Mouse (Mus musculus) midbrain, embryonic 11.5 days (tissue): ENCODE data around the gene Cngb1. TPM values are rescaled to one million over a fixed set of nuclear protein-coding genes. Genes with fewer than 3 reads are reported as not detected.
A peak's percentile ranks its signal among the peaks of the same experiment; 100 is the strongest.

Experiments
- ATAC-seq: fragments of 200-750 bp; cut with Nextera tagmentation; 2 replicates; pipeline ENCODE4 v1.8.0; 2017; ENCODE audit warnings: moderate TSS enrichment, moderate library complexity; ENCODE audit not compliant: low FRiP score
- DNase-seq: peaks from one replicate; pipeline ENCODE4 v3.0.0; 2015; ENCODE audit warnings: low spot score; ENCODE audit errors: missing footprints
- H3K27ac ChIP-seq: fragments of 300-500 bp; sonication (generic); 2 replicates; pipeline ENCODE4 v1.5.1; 2014; ENCODE audit warnings: low read depth, low read length
- H3K27me3 ChIP-seq: fragments of 300-500 bp; sonication (generic); 2 replicates; pipeline ENCODE4 v1.6.1; 2014; ENCODE audit warnings: mild to moderate bottlenecking, low read length, moderate library complexity, mixed read lengths; ENCODE audit not compliant: control insufficient read depth, insufficient read depth
- H3K36me3 ChIP-seq: fragments of 300-500 bp; sonication (generic); 2 replicates; pipeline ENCODE4 v1.6.1; 2014; ENCODE audit warnings: mild to moderate bottlenecking, low read length, moderate library complexity, mixed read lengths; ENCODE audit not compliant: control insufficient read depth, insufficient read depth
- H3K4me1 ChIP-seq: fragments of 300-500 bp; sonication (generic); 2 replicates; pipeline ENCODE4 v1.6.1; 2014; ENCODE audit warnings: low read length; ENCODE audit not compliant: control insufficient read depth, insufficient read depth
- H3K4me2 ChIP-seq: fragments of 300-500 bp; sonication (generic); 2 replicates; pipeline ENCODE4 v1.6.1; 2014; ENCODE audit warnings: mild to moderate bottlenecking, moderate library complexity
- H3K4me3 ChIP-seq: fragments of 300-500 bp; sonication (generic); 2 replicates; pipeline ENCODE4 v1.5.1; 2014; ENCODE audit warnings: low read depth, low read length
- H3K9ac ChIP-seq: fragments of 300-500 bp; sonication (generic); 2 replicates; pipeline ENCODE4 v1.6.1; 2014; ENCODE audit warnings: low read length
- H3K9me3 ChIP-seq: fragments of 300-500 bp; sonication (generic); 2 replicates; pipeline ENCODE4 v1.6.1; 2016; ENCODE audit warnings: low read length; ENCODE audit not compliant: control insufficient read depth
- WGBS: fragments of 180-500 bp; shearing (Covaris S2); extraction: QIAGEN DNeasy Blood & Tissue Kit; methylation state at CpG from one replicate; pipeline ENCODE4 v1.1.7; 2014; 5-methylcytosine and 5-hydroxymethylcytosine counted together
- polyA plus RNA-seq: library from polyadenylated mRNA; unstranded; fragments of >200 nt; fragmentation: Nextera tagmentation; extraction: Ambion mirVana; gene quantifications from 2 replicates; pipeline ENCODE4 v1.2.1, GENCODE M21; 2014

Gene Cngb1
- polyA plus RNA-seq, 1 experiment from 2014 or later = 0.04 TPM

GRCm38 (mm10) chr8:95220571-95220998, 85.8 kb downstream of the Cngb1 start:
- Histone ChIP-seq H3K9ac (no peak overlapping the region), H3K4me2 (no peak overlapping the region), H3K4me1 (no peaks in the 10 kb centered on the region), H3K27me3 (no peaks in the 10 kb centered on the region), H3K36me3 (no peaks in the 10 kb centered on the region), H3K9me3 (no peaks in the 10 kb centered on the region), H3K27ac (no peak overlapping the region), H3K4me3 (no peak overlapping the region)
- DNase-seq (peak; percentile 83), ATAC-seq (no peak)
- WGBS = 68% methylated on average over 7 of the region's 7 CpGs

GRCm38 (mm10) chr8:95219623-95220022, 86.8 kb downstream of the Cngb1 start:
- Histone ChIP-seq H3K4me1 (no peaks in the 10 kb centered on the region), H3K4me3 (no peak overlapping the region), H3K4me2 (no peak overlapping the region), H3K36me3 (no peaks in the 10 kb centered on the region), H3K27ac (no peak overlapping the region), H3K27me3 (no peaks in the 10 kb centered on the region), H3K9me3 (no peaks in the 10 kb centered on the region), H3K9ac (no peak overlapping the region)
- DNase-seq = peak; percentile 23
- WGBS = 86% methylated on average over 8 of the region's 8 CpGs
- ATAC-seq = no peak

GRCm38 (mm10) chr8:95215709-95216360, 90.5 kb downstream of the Cngb1 start:
- ATAC-seq (no peak), DNase-seq (peak; percentile 31)
- WGBS = 62% methylated on average over 11 of the region's 11 CpGs
- Histone ChIP-seq H3K4me2 (no peak overlapping the region), H3K4me1 (no peaks in the 10 kb centered on the region), H3K9ac (no peak overlapping the region), H3K27ac (no peak overlapping the region), H3K9me3 (no peaks in the 10 kb centered on the region), H3K36me3 (no peaks in the 10 kb centered on the region), H3K4me3 (no peak overlapping the region), H3K27me3 (no peaks in the 10 kb centered on the region)

GRCm38 (mm10) chr8:95209924-95210323, 96.5 kb downstream of the Cngb1 start:
- 90% methylated on average over 11 of the region's 11 CpGs for WGBS
- no peaks in the 10 kb centered on the region for H3K27me3 ChIP-seq
- no peaks in the 10 kb centered on the region for H3K9me3 ChIP-seq
- H3K4me2 ChIP-seq = no peak overlapping the region
- H3K36me3 ChIP-seq = no peaks in the 10 kb centered on the region
- H3K4me1 ChIP-seq = no peaks in the 10 kb centered on the region
- ATAC-seq = no peak
- H3K9ac ChIP-seq = no peak overlapping the region
- DNase-seq = no peak
- no peak overlapping the region for H3K27ac ChIP-seq
- H3K4me3 ChIP-seq = no peak overlapping the region

GRCm38 (mm10) chr8:95205946-95206345, 100.4 kb downstream of the Cngb1 start:
- WGBS = 38% methylated on average over 8 of the region's 8 CpGs
- Histone ChIP-seq H3K4me1 (no peaks in the 10 kb centered on the region), H3K9ac (no peak overlapping the region), H3K36me3 (no peaks in the 10 kb centered on the region), H3K4me2 (no peak overlapping the region), H3K4me3 (no peak overlapping the region), H3K27me3 (no peaks in the 10 kb centered on the region), H3K27ac (peak overlapping the region; percentile 25; the same call in 1 of the 2 replicates), H3K9me3 (no peaks in the 10 kb centered on the region)
- DNase-seq = peak; percentile 61
- no peak for ATAC-seq

GRCm38 (mm10) chr8:95204039-95204380, 102.4 kb downstream of the Cngb1 start:
- Histone ChIP-seq H3K9me3 (no peaks in the 10 kb centered on the region), H3K4me3 (no peak overlapping the region), H3K4me1 (no peaks in the 10 kb centered on the region), H3K36me3 (no peaks in the 10 kb centered on the region), H3K9ac (no peak overlapping the region), H3K4me2 (no peak overlapping the region), H3K27ac (no peak overlapping the region), H3K27me3 (no peaks in the 10 kb centered on the region)
- ATAC-seq = peak; percentile 85
- WGBS = 17% methylated on average over 10 of the region's 10 CpGs
- DNase-seq = peak; percentile 96

- no peak overlapping the region for H3K9ac ChIP-seq
- no peaks in the 10 kb centered on the region for H3K27me3 ChIP-seq
- H3K4me3 ChIP-seq = no peak overlapping the region
- no peaks in the 10 kb centered on the region for H3K9me3 ChIP-seq
- no peaks in the 10 kb centered on the region for H3K4me1 ChIP-seq
- ATAC-seq = no peak; the same call in 1 of the 2 replicates
- WGBS = 49% methylated on average over 9 of the region's 9 CpGs
- no peak overlapping the region for H3K27ac ChIP-seq
- no peak overlapping the region for H3K4me2 ChIP-seq
- H3K36me3 ChIP-seq = no peaks in the 10 kb centered on the region
- DNase-seq = peak; percentile 73
These were observed 102.9 kb downstream of the Cngb1 start for GRCm38 (mm10) chr8:95203326-95204038.

- H3K4me1 ChIP-seq = no peaks in the 10 kb centered on the region
- H3K9ac ChIP-seq = no peak within 1 kb of the TSS
- 66% methylated on average over 14 of the region's 14 CpGs for WGBS
- H3K4me3 ChIP-seq = no peak within 1 kb of the TSS
- H3K27ac ChIP-seq = no peak within 1 kb of the TSS
- no peaks in the 10 kb centered on the region for H3K27me3 ChIP-seq
- peak; percentile 80 for DNase-seq
- ATAC-seq = no peak
- H3K9me3 ChIP-seq = no peaks in the 10 kb centered on the region
- H3K36me3 ChIP-seq = no peaks in the 10 kb centered on the region
- H3K4me2 ChIP-seq = no peak within 1 kb of the TSS
These were observed 103.6 kb downstream of the Cngb1 start, which contains the start of gene Kifc3 for GRCm38 (mm10) chr8:95202649-95203275. TSS of gene Kifc3 (minus strand) at chr8:95202812.

GRCm38 (mm10) chr8:95202056-95202570, 104.3 kb downstream of the Cngb1 start:
- DNase-seq (peak; percentile 59), ATAC-seq (no peak)
- no peak overlapping the region for H3K9ac ChIP-seq
- H3K36me3 ChIP-seq = no peaks in the 10 kb centered on the region
- no peaks in the 10 kb centered on the region for H3K27me3 ChIP-seq
- H3K27ac ChIP-seq = no peak overlapping the region
- H3K4me1 ChIP-seq = no peaks in the 10 kb centered on the region
- 80% methylated on average over 8 of the region's 8 CpGs for WGBS
- H3K4me2 ChIP-seq = no peak overlapping the region
- H3K9me3 ChIP-seq = no peaks in the 10 kb centered on the region
- no peak overlapping the region for H3K4me3 ChIP-seq
